Mouse (Mus musculus): ENCODE measurements around the gene Ankrd40. TPM values are rescaled to one million over a fixed set of nuclear protein-coding genes. Genes with fewer than 3 reads are reported as not detected.

The Ankrd40 gene
- total RNA-seq (2021) = 100 to 1,000 TPM; 263 to 280 TPM

GRCm38 (mm10) chr11:94327693-94328643 lies at the start of gene Ankrd40:
Gene Ankrd40, plus strand, starts transcription at chr11:94328001.
- intact Hi-C loops (cut with DNase I) = loop anchor here (2.0 to 5.0 kb wide), 2 partner anchors 77 to 116 kb away; partner anchors contain the start of gene Tob1
- DNase-seq (ENCODE audit: low spot score) = peak; percentile 93

- intact Hi-C loops (cut with DNase I) = no loop called here
- DNase-seq (ENCODE audit: low spot score) = no peak
Observed at GRCm38 (mm10) chr11:94281199-94282181, 46.3 kb upstream of the Ankrd40 start, which contains the start of gene Gm21885. Gene Gm21885, plus strand, starts transcription at chr11:94281873.

DNA sequence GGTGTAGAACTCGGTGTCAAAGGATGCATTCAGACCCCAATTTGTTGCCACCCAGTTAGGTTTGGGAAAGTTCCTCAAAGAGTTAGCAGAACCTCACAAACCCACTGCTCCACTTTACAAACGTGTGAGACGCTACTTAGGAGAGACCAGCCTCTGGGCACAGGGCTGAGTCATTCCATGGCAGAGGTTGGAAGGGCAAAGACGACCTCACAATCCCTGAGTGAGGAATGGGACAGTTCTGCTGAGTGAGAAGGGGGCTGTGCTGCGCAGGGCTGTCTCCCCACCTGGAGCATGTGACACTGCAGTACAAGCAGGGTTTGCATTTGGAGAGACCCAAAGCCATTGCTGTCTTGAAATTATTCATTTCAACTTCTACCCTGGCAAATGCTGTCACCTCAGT lies 45.5 kb upstream of the Ankrd40 start:
- intact Hi-C loops (cut with DNase I) = no loop called here
- DNase-seq (ENCODE audit: low spot score) = no peak

- intact Hi-C loops (cut with DNase I) = no loop called here
- no peak for DNase-seq (ENCODE audit: low spot score)
Observed at GRCm38 (mm10) chr11:94283536-94284099, 44.2 kb upstream of the Ankrd40 start.

GRCm38 (mm10) chr11:94285886-94286574 lies 41.8 kb upstream of the Ankrd40 start:
- DNase-seq (ENCODE audit: low spot score) = no peak
- intact Hi-C loops (cut with DNase I) = no loop called here

- intact Hi-C loops (cut with DNase I) = no loop called here
- DNase-seq (ENCODE audit: low spot score) = no peak
Observed at GRCm38 (mm10) chr11:94287105-94287504, 40.7 kb upstream of the Ankrd40 start.

DNA sequence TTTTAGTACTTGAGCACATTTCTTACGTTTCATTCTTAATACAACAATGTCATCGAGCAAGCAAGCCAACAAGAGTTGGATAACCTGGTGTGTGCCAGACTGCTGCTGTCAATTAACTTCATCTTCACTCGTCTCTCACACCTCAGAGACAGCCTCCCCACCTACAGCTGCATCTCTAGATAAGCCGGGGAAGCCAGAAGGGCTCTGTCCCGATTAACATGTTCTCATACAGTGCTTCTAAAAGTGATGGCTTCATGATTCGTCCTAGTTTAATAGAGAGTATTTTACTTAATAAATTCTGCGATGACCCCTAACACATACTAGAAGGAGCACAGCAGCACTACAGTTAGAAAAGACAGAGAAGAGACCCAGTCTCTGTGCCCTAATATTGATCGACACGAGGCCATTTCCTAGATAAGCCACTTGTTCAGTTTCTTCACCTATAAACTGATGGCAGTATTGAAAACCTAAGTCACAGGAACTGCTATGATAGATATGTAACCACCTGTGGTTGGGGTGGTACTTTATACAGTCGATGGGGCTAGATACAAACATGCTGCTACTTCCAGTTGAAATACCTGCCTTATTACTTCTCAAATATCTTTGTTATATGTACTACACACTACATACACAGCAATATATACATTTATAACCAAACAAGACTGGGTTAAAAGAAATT lies 37.6 kb upstream of the Ankrd40 start:
- intact Hi-C loops (cut with DNase I) = no loop called here
- no peak for DNase-seq (ENCODE audit: low spot score)

- intact Hi-C loops (cut with DNase I) = no loop called here
- no peak for DNase-seq (ENCODE audit: low spot score)
Observed at GRCm38 (mm10) chr11:94294996-94295845, 32.6 kb upstream of the Ankrd40 start.

DNA sequence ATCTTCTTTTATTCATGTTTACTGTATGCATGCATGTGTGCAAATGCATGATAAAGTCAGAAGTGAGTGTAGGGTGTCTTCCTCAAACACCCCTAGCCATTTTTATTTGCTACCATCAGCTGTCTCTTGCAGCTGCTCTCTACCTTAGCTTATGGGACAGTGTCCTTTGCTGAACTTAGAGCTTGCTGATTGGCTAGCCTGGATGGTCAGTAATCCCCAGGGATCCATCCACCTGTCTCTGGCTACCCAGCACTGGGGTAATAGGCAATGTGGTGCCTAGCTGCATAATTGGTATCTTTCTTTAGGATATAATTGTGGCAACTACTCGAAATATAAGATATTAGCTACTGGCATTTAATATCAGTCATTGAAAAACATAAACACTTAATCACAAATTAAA lies 15.1 kb upstream of the Ankrd40 start:
- DNase-seq (ENCODE audit: low spot score) = no peak
- intact Hi-C loops (cut with DNase I) = no loop called here

DNA sequence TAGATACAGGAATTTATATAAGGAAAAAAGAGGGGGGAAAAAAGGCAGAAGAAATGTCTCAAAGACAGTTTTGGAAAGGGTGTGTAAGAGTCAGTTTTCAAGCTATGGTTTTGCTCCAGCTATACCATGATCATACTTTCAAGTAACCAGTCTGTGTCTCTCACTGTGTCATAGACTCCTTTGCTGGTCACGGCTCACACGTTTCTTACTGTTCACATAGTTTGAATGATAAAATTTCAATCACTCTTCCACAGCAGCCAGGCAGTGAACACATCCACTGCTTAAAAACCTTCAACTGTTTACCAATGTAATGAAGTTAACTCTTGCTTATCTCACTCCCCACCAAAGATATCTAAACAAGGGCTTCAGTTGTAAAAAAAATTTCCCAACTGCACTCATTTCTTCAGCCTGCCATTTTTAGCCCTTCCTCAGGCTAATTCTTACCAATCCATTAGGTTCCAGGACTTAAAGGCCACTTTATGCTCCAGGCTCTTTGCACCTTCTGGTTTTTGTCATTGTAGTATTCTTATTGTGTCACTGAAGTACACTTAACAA lies 13.6 kb upstream of the Ankrd40 start:
- intact Hi-C loops (cut with DNase I) = no loop called here
- DNase-seq (ENCODE audit: low spot score) = no peak

DNA sequence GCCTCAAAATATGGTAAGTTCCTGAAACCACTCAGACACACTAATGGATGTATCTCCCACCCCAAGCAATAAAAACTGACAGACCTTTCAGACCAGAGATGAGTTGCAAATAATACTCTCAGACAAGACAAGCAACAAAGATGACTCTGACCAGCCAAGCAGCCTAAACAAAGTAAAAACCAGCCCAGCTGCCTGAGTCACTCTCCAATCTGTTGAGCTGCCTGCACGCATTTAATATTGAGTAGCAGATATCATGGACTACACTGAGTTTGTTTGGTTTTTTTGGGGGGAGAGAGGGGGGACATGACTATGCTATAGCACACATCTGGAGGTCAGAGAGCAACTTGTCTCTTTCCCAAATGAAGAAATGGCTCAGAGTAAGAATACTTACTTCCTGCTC lies 12.5 kb upstream of the Ankrd40 start:
- intact Hi-C loops (cut with DNase I) = no loop called here
- DNase-seq (ENCODE audit: low spot score) = no peak

- intact Hi-C loops (cut with DNase I) = no loop called here
Observed at GRCm38 (mm10) chr11:94316528-94316927, 11.3 kb upstream of the Ankrd40 start.

DNA sequence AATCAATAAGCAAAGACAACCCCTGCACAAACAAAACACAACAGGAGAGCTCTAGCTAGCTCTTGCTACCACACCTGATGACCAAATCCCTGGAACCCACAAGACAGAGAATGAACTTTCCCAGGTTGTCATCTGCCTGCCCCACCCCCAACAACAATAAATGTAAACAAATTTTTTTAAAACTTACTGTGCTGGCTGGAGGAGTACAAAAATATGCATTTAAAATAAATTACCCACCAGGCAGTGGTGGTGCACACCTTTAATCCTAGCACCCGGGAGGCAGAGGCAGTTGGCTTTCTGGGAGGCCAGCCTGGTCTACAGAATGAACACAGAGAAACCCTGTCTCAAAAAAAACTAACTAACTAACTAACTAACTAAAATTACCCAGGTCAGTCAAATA lies 10.8 kb upstream of the Ankrd40 start:
- no peak for DNase-seq (ENCODE audit: low spot score)
- intact Hi-C loops (cut with DNase I) = no loop called here

More at GRCm38 (mm10) chr11:94316528-94316927, 11.3 kb upstream of the Ankrd40 start:
- DNase-seq (ENCODE audit: low spot score) = no peak

DNA sequence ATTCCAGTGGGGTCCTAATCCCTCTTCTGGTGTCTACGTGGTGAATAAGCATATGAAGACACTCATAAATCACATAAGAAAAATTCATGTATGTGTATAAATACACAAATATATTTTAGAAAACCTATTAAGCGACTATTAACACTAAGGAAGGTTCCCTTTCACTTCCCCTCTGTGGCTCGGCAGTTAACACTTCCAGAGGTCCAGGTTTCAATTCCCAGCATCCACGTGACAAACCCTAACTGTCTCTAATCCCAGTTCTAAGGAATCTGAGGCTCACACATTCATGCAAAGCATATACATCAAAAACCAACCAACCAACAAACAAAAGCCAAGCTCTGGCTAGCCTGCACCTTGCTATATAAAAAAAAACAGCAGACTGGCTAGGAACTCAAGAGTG lies 10.3 kb upstream of the Ankrd40 start:
- intact Hi-C loops (cut with DNase I) = no loop called here
- no peak for DNase-seq (ENCODE audit: low spot score)

GRCm38 (mm10) chr11:94318056-94318455 lies 9.7 kb upstream of the Ankrd40 start:
- no peak for DNase-seq (ENCODE audit: low spot score)
- intact Hi-C loops (cut with DNase I) = no loop called here

DNA sequence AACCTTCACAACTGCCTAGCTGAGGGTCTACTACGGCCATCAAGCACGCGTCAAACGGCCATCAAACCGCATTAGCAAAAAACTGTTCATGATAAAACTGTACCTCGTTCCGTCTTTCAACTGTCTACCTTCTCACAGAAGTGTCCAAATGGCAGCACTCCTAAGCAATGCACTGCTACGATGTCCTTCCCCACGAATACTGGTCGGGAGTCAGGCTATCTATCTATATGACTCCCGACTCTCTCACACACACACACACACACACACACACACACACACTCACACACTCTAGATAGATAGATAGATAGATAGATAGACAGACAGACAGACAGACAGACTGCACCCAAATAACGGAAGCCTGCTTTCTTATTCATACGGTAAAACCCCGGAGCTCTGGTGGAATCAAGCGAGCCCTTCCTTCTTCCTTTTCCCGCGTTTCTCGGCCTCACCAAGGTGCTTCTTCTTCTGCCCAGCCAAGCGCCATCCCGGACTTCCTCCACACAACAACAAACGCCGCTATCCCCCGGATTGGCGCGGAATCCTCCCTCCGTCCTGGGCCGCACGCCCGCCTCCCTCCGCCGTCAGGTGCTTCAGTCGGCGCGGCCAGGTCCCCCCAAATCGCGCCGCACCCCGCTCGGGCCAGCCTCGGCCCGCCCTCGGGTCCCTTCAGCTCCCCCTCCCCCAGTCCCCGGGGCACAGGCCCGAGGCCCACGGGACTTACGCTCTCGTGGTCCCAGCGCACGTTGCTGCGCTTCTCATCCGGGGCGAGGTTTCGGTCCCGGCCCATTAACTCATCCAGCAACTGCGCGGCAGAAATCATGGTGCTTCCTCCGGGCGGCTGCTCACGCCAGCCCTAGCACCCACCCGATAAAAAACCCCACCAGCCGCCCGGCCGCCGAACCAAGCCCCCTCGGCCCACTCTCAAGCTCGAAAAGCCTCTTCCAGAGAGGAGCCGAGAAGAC lies 6.6 kb upstream of the Ankrd40 start:
- intact Hi-C loops (cut with DNase I) = no loop called here
- DNase-seq (ENCODE audit: low spot score) = no peak
